Mouse (Mus musculus) right cerebral cortex, postnatal 14 days (tissue): ENCODE data around the gene Shox2.

Source experiments
- DNase-seq: peaks from one replicate; pipeline ENCODE4 v3.0.0; 2022

Shox2 gene

DNA sequence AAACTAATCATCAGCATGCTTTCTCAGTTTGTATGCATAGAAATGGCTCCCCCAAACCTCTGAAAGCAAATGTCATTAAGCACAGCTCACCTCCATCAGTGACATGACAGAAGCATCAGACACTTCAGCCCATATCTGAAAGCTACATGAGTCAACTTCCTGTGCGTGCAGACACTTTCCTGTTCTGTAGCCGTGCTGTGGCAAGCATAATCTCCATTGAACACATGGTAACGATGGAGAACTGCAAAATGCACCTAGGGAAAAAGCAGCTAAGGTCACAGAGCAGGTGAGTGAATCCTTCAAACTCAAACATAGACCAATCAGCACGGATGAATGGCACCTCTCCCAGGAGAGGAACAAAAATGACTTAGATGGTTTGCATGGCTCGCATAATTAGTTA, 21.6 kb downstream of the Shox2 start:
- no peak for DNase-seq

GRCm38 (mm10) chr3:66955126-66955525, 26.4 kb downstream of the Shox2 start:
- DNase-seq: no peak

DNA sequence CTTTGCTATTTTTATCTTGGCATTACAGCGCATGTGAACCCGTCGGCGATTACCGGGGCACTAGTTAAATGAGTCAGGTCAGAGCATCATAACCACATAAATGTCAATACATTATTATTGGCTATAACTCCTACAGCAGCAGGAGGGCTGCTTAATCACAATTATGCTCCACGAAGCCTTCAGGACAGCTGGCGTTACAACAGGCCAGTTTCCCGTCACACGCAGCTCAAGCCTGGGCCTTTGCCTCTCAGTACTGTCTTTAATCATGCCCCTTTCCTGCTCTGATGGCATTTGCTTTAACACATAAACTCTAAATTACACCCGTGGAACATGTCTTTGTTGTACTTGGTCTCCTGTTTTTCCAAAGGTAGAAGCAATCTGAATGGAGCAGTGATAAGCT, 41.9 kb downstream of the Shox2 start:
- DNase-seq: no peak

DNA sequence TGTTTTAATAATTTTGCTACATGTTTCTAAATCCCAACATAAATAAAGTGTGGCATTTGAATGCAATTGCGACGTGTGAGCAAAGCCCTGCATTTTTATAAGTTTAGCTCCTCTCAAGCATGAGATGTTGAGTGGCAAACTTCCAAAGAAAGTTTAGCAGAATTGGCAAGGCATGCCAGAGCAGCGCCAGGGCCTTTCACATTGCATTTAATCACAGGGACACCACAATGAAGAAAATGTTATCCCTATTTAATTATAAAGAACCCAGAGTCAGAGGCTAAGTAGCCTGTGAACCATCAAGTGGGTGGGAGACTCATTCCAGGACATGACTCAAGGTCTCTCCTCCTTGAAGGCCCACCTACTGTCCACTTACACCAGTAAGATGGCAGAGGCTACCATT, 59.1 kb downstream of the Shox2 start:
- no peak for DNase-seq
